Mouse (Mus musculus) liver, adult (tissue): Measurements from ENCODE around the gene Gnb1l.

Experiments
- GATA4 ChIP-seq: IDR thresholded peaks from 2 replicates; pipeline ENCODE4 v1.6.1; 2014; ENCODE audit warnings: mild to moderate bottlenecking, low read length; ENCODE audit not compliant: insufficient replicate concordance

Gene Gnb1l

GRCm38 (mm10) chr16:18586076-18586905 is 87.8 kb downstream of the Gnb1l start:
- no peak for TF ChIP-seq GATA4

GRCm38 (mm10) chr16:18586906-18587546 is 88.5 kb downstream of the Gnb1l start:
- TF ChIP-seq GATA4, result no peak

GRCm38 (mm10) chr16:18587847-18588737 is 89.6 kb downstream of the Gnb1l start:
- no peak for TF ChIP-seq GATA4

GRCm38 (mm10) chr16:18588738-18589055 is 90.2 kb downstream of the Gnb1l start:
- no peak for TF ChIP-seq GATA4

DNA sequence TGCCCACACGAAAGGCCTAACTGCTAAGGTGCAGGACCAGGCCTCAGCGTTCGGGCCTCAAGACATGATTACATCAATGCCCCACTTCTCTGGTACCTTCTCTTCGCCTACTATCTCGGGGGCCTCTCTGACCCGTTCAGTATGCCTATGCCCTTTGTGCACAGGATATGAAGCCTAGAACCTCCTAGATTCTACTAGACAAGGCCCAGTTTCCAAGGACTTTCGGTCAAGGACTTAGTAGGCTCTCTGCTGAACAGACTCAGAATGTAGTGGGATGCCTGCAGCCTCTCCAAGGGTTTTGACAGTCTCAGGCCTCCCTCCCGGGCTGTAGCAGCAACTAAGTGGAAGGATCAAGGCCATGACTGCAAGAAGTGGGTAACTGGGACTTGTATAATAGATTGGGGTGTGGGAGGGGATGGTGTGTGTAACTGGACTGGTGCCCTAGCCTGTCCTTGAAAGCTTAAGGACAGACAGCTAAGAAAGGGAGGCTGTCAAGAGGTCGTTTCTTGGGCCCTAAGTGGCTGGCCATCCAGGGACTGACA is 90.6 kb downstream of the Gnb1l start:
- TF ChIP-seq GATA4, result no peak

- TF ChIP-seq GATA4, result no peak
These were observed 91.6 kb downstream of the Gnb1l start, which contains the start of gene Tbx1 for GRCm38 (mm10) chr16:18589804-18590790. Gene Tbx1 (minus strand): TSS chr16:18590671.

GRCm38 (mm10) chr16:18591047-18592018 is 92.8 kb downstream of the Gnb1l start:
- TF ChIP-seq GATA4, result no peak

GRCm38 (mm10) chr16:18593930-18594329 is 95.4 kb downstream of the Gnb1l start:
- TF ChIP-seq GATA4, result no peak

- no peak for TF ChIP-seq GATA4
These were observed 97.7 kb downstream of the Gnb1l start for GRCm38 (mm10) chr16:18596255-18596654.

DNA sequence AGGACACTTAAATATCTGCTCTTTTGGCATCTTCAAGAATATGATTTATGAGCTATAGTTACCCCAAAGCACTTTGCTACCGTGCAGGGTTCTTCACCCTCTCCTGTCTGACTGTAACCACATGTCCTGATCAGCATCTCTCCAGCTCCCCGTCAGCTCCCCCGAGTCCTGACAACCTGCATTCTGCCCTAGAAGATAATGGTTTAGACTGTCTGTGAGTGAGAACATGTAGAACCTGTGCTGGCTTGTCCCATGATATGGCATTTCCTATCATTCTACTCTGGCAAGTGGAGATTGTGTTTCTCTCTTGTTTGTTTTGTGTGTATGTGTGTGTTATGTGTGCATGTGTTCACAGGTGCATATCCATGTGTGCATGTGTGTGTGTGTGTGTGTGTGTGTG is 99.5 kb downstream of the Gnb1l start:
- no peak for TF ChIP-seq GATA4

GRCm38 (mm10) chr16:18601447-18601846 is 102.9 kb downstream of the Gnb1l start:
- no peak for TF ChIP-seq GATA4

GRCm38 (mm10) chr16:18604267-18604701 is 105.8 kb downstream of the Gnb1l start:
- TF ChIP-seq GATA4, result no peak

DNA sequence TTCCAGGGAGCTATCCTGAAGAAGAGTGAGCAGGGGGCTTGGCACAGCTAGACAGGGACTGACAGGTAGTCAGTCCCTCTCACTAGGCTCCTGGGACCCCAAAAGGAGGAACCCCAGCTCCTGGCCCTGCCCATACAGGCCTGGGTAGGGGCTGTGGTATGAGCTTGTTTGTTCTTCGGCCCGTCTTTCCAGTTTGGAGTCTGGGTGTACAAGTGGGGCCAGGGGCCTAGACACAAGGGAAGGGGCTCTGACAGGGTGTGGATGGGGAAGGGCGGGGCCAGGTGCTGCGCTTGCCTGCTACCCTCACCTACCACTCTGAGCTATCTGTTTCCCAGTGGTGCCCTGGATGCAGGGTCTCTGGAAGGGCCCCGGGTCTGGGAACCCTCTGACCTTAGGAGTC is 107.2 kb downstream of the Gnb1l start:
- TF ChIP-seq GATA4, result no peak
